Mouse (Mus musculus) layer of hippocampus, postnatal 36 days (tissue): Measurements from ENCODE around the gene Tex2. TPM values are rescaled to one million over a fixed set of nuclear protein-coding genes. Genes with fewer than 3 reads are reported as not detected.
A peak's percentile ranks its signal among the peaks of the same experiment; 100 is the strongest.

Source experiments
- DNase-seq, 2 experiments: peaks; one replicate each; pipeline ENCODE4 v3.0.0; 2022
- total RNA-seq, 2 experiments: library from RNA; stranded (reverse); gene quantifications; 2 replicates each; pipeline ENCODE4 v1.2.3; 2021

Tex2 gene
- total RNA-seq, 2 experiments from 2014 or later = 135 to 146 TPM

GRCm38 (mm10) chr11:106543006-106543405 lies 70.2 kb downstream of the Tex2 start:
- no peak for DNase-seq

- DNase-seq = no peak
Measured at GRCm38 (mm10) chr11:106542385-106542784, 70.8 kb downstream of the Tex2 start.

GRCm38 (mm10) chr11:106540506-106541268 lies 72.5 kb downstream of the Tex2 start:
- DNase-seq = no peak

- peak; percentile 33 to 35 for DNase-seq
Measured at GRCm38 (mm10) chr11:106536253-106536912, 76.8 kb downstream of the Tex2 start.

- DNase-seq = no peak
Measured at GRCm38 (mm10) chr11:106535660-106536252, 77.5 kb downstream of the Tex2 start.

- no peak for DNase-seq
Measured at GRCm38 (mm10) chr11:106532248-106532790, 80.9 kb downstream of the Tex2 start.

GRCm38 (mm10) chr11:106529786-106530185 lies 83.4 kb downstream of the Tex2 start:
- DNase-seq = no peak

GRCm38 (mm10) chr11:106529113-106529512 lies 84.1 kb downstream of the Tex2 start:
- no peak for DNase-seq

- DNase-seq = no peak
Measured at GRCm38 (mm10) chr11:106527926-106528325, 85.3 kb downstream of the Tex2 start.

- no peak for DNase-seq
Measured at GRCm38 (mm10) chr11:106527147-106527821, 85.9 kb downstream of the Tex2 start.

- DNase-seq = no peak
Measured at GRCm38 (mm10) chr11:106522538-106522937, 90.7 kb downstream of the Tex2 start.

GRCm38 (mm10) chr11:106521612-106522011 lies 91.6 kb downstream of the Tex2 start:
- DNase-seq = no peak

GRCm38 (mm10) chr11:106520404-106520803 lies 92.8 kb downstream of the Tex2 start:
- no peak for DNase-seq

GRCm38 (mm10) chr11:106519519-106519918 lies 93.7 kb downstream of the Tex2 start:
- DNase-seq = no peak

- DNase-seq = no peak
Measured at GRCm38 (mm10) chr11:106518391-106518790, 94.8 kb downstream of the Tex2 start.

GRCm38 (mm10) chr11:106515079-106515745 lies 98.0 kb downstream of the Tex2 start:
- peak in 1 of 2 experiments; percentile 27 for DNase-seq

- DNase-seq = no peak
Measured at GRCm38 (mm10) chr11:106514446-106514845, 98.8 kb downstream of the Tex2 start.

- peak in 1 of 2 experiments; percentile 44 for DNase-seq
Measured at GRCm38 (mm10) chr11:106513166-106513565, 100.1 kb downstream of the Tex2 start.

GRCm38 (mm10) chr11:106512006-106512390 lies 101.2 kb downstream of the Tex2 start:
- no peak for DNase-seq

- DNase-seq = no peak
Measured at GRCm38 (mm10) chr11:106511236-106512005, 101.8 kb downstream of the Tex2 start.

- DNase-seq = no peak
Measured at GRCm38 (mm10) chr11:106507638-106508037, 105.6 kb downstream of the Tex2 start.
